Mouse (Mus musculus): Measurements from ENCODE around the gene Ascl3.

- TF ChIP-seq MYOG (IDR thresholded peaks at IDR 0.05; ENCODE audit: control insufficient read depth, extremely low read depth, insufficient read length) (no peak), MAX (IDR thresholded peaks at IDR 0.05) (no peak), CTCF (IDR thresholded peaks at IDR 0.05; ENCODE audit: control insufficient read depth, insufficient read depth, insufficient read length) (no peak), FOSL1 (IDR thresholded peaks at IDR 0.05; ENCODE audit: insufficient read depth, low read length, poor library complexity, severe bottlenecking) (no peak), MYOD1 (IDR thresholded peaks at IDR 0.05; ENCODE audit: control insufficient read depth, insufficient read length, low read depth) (no peak), USF1 (IDR thresholded peaks at IDR 0.05; ENCODE audit: low read depth) (no peak), CEBPB (IDR thresholded peaks at IDR 0.05; ENCODE audit: low read depth) (no peak)
Measured at GRCm38 (mm10) chr7:109739822-109740370, 8.4 kb upstream of the Ascl3 start.
